In the genomic region with DNA sequence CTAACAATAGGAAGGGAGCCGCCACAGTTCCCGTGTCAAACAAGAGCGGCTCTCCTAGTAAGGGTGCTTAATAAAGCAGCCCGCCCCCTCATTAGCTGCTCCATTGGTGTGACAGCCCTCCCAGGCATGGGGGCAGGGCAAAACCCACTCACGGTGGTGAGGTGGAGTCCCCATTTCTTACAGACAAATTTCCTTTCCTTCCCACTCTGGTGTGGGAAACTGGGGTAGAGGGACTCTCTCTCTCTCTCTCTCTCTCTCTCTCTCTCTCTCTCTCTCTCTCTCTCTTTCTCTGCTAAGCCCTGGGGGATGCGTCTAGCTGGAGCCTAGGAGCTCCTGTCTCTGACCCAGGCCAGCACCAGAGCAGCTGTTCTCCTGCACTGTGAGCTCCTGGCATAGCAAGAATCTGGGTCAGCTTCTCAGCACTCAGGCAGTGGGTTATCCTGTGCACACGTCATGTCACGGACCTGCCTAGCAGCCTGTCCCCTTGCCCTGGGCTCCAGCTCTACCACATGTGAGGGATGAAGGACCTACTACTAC, we compare ENCODE assay signal across 11 mouse cellular contexts.
DNase-seq lines count a peak whose midpoint lies in the region; ATAC-seq lines count a peak whose summit lies in the region.
"Had no signal": no experiment of that assay in that cellular context is flagged by ENCODE, and none has a peak within 500 bp of the region (broad histone marks: within the 10 kb centered on the region; RNA-seq: fewer than 3 reads in every experiment).

No protein-coding gene starts in this region.

- H3K4me3 ChIP-seq in limb, embryonic 15.5 days: no peak overlapping the region
- H3K4me3 ChIP-seq in stomach, embryonic 16.5 days (replicated peaks; ENCODE audit: low read length): no peak overlapping the region

- no peaks in the 10 kb centered on the region for H3K9me3 ChIP-seq in limb, embryonic 15.5 days
- no peaks in the 10 kb centered on the region for H3K9me3 ChIP-seq in stomach, embryonic 16.5 days (replicated peaks; ENCODE audit: control insufficient read depth, low read length)

- 29% methylated on average over 8 of the region's 8 CpGs for WGBS in limb, embryonic 15.5 days
- 47% methylated on average over 8 of the region's 8 CpGs for WGBS in stomach, embryonic 16.5 days

- H3K4me1 ChIP-seq in limb, embryonic 15.5 days: peaks cover 42% of the 10 kb centered on the region
- H3K4me1 ChIP-seq in stomach, embryonic 16.5 days (ENCODE audit: control insufficient read depth, insufficient read depth, low read length): peaks cover 28% of the 10 kb centered on the region

- H3K27me3 ChIP-seq in limb, embryonic 15.5 days: no peaks in the 10 kb centered on the region
- no peaks in the 10 kb centered on the region for H3K27me3 ChIP-seq in stomach, embryonic 16.5 days (ENCODE audit: control insufficient read depth, insufficient read depth, low read length)

- H3K4me2 ChIP-seq in limb, embryonic 15.5 days: no peak overlapping the region
- no peak overlapping the region for H3K4me2 ChIP-seq in stomach, embryonic 16.5 days (ENCODE audit: low read depth, low read length)

- H3K9ac ChIP-seq in limb, embryonic 15.5 days: no peak overlapping the region
- peak overlapping the region; percentile 43 for H3K9ac ChIP-seq in stomach, embryonic 16.5 days (ENCODE audit: low read length)
- H3K9ac ChIP-seq: liver, embryonic 14.5 days had no signal

- peak; percentile 32 for DNase-seq in embryo, embryonic 10.5 days (ENCODE audit: low spot score)
- DNase-seq in embryo, embryonic 9.5 days (ENCODE audit: extremely low spot score): no peak
- peak; percentile 65 for DNase-seq in right cerebral cortex, adult 18-20 months
- DNase-seq in right cerebral cortex, postnatal 14 days: no peak
- no peak for DNase-seq in gastrocnemius, postnatal 10 days
- DNase-seq in kidney, adult 18-20 months: no peak
- DNase-seq: B cell, adult 2 months; kidney, adult 2 months had no signal

- ATAC-seq in limb, embryonic 15.5 days (ENCODE audit: insufficient number of reproducible peaks, low FRiP score, low TSS enrichment, low read depth): peak; percentile 11; the same call in 1 of the 2 replicates
- ATAC-seq in stomach, embryonic 16.5 days (ENCODE audit: insufficient read depth, low FRiP score): peak; percentile 30; the same call in 1 of the 2 replicates

- no peak overlapping the region for H3K27ac ChIP-seq in limb, embryonic 15.5 days
- H3K27ac ChIP-seq in stomach, embryonic 16.5 days (ENCODE audit: low read length): peak overlapping the region; percentile 78
- H3K27ac ChIP-seq: liver, embryonic 14.5 days had no signal

- H3K36me3 ChIP-seq in limb, embryonic 15.5 days: 0 out of 2 replicates have a peak, but pooled peaks cover 4% of the 10 kb centered on the region
- no peaks in the 10 kb centered on the region for H3K36me3 ChIP-seq in stomach, embryonic 16.5 days (ENCODE audit: control insufficient read depth, insufficient read depth, low read length)

Comparison
In these comparisons a context has a peak if more than half of its experiments do, and no peak if none do; other contexts are left out.
1. DNase-seq: peak in embryo, embryonic 10.5 days (single experiment) and right cerebral cortex, adult 18-20 months (single experiment); none in embryo, embryonic 9.5 days (single experiment), right cerebral cortex, postnatal 14 days (single experiment), gastrocnemius, postnatal 10 days (single experiment) and kidney, adult 18-20 months (single experiment).